Mouse (Mus musculus) limb, embryonic 10.5 days (tissue): ENCODE results near the gene Tmem208. TPM values are rescaled to one million over a fixed set of nuclear protein-coding genes. Genes with fewer than 3 reads are reported as not detected.

Experiments used
- DNase-seq: peaks from one replicate; pipeline ENCODE4 v3.0.0-alpha.2; 2017; ENCODE audit warnings: low spot score
- H3K27ac ChIP-seq: fragments of 300-500 bp; sonication (generic); 2 replicates; pipeline ENCODE4 v1.5.1; 2016; ENCODE audit warnings: mild to moderate bottlenecking
- H3K27me3 ChIP-seq: fragments of 300-500 bp; sonication (generic); 2 replicates; pipeline ENCODE4 v1.6.1; 2016; ENCODE audit warnings: low read depth, mild to moderate bottlenecking; ENCODE audit not compliant: poor library complexity, severe bottlenecking
- H3K36me3 ChIP-seq: fragments of 300-500 bp; sonication (generic); 2 replicates; pipeline ENCODE4 v1.6.1; 2016; ENCODE audit warnings: mild to moderate bottlenecking, moderate library complexity
- H3K4me1 ChIP-seq: fragments of 300-500 bp; sonication (generic); 2 replicates; pipeline ENCODE4 v1.6.1; 2016
- H3K4me3 ChIP-seq: fragments of 300-500 bp; sonication (generic); 2 replicates; pipeline ENCODE4 v1.5.1; 2016; ENCODE audit warnings: mild to moderate bottlenecking, moderate library complexity
- H3K9me3 ChIP-seq: fragments of 300-500 bp; sonication (generic); replicated peaks from 2 replicates; pipeline ENCODE4 v1.6.1; 2016; ENCODE audit warnings: mild to moderate bottlenecking
- WGBS: fragments of 180-500 bp; shearing (Covaris S2); methylation state at CpG from one replicate; pipeline ENCODE4 v1.1.7; 2016; 5-methylcytosine and 5-hydroxymethylcytosine counted together
- polyA plus RNA-seq: library from polyadenylated mRNA; unstranded; fragments of >200 nt; fragmentation: Nextera tagmentation; extraction: Ambion mirVana; gene quantifications from 2 replicates; pipeline ENCODE4 v1.2.1, GENCODE M21; 2016

Gene Tmem208
- polyA plus RNA-seq, 1 experiment from 2014 or later = 105 TPM

DNA sequence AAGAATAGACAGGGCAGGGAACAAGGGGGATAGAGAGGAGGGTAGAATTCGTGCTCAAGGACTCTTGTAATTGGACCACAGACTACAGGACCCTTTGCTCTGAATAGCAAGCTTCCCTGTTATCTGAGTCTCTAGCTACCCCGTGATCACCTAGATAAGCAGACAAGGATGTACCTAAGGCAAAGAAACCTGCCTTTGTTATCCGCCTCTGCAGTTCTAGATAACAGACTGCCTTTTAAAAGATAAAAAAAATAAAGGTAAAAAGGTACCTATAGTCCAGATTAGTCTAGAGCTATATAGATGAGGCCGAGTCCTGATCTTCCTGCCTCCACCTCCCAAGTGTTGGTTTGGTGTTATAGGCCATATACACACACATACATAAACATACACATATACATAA, 16.6 kb downstream of the Tmem208 start:
- DNase-seq = no peak
- H3K4me1 ChIP-seq = peaks cover 33% of the 10 kb centered on the region
- 82% methylated on average over 4 of the region's 4 CpGs for WGBS
- H3K27ac ChIP-seq = no peak overlapping the region
- H3K4me3 ChIP-seq = no peak overlapping the region
- H3K9me3 ChIP-seq = no peaks in the 10 kb centered on the region
- H3K27me3 ChIP-seq = no peaks in the 10 kb centered on the region
- peaks cover 14% of the 10 kb centered on the region for H3K36me3 ChIP-seq

GRCm38 (mm10) chr8:105343791-105344574, 17.8 kb downstream of the Tmem208 start:
- Histone ChIP-seq H3K36me3 (0 out of 2 replicates have a peak, but pooled peaks cover 4% of the 10 kb centered on the region), H3K4me3 (no peak overlapping the region), H3K4me1 (peaks cover 43% of the 10 kb centered on the region), H3K27ac (no peak overlapping the region), H3K27me3 (no peaks in the 10 kb centered on the region), H3K9me3 (no peaks in the 10 kb centered on the region)
- DNase-seq = no peak
- 82% methylated on average over 8 of the region's 8 CpGs for WGBS

- Histone ChIP-seq H3K36me3 (no peaks in the 10 kb centered on the region), H3K27me3 (0 out of 2 replicates have a peak, but pooled peaks cover 4% of the 10 kb centered on the region), H3K4me3 (no peak overlapping the region), H3K4me1 (peaks cover 53% of the 10 kb centered on the region), H3K9me3 (no peaks in the 10 kb centered on the region), H3K27ac (peak overlapping the region; percentile 88; the same call in 1 of the 2 replicates)
- DNase-seq = no peak
- WGBS = 67% methylated on average over 7 of the region's 7 CpGs
Measured at GRCm38 (mm10) chr8:105345061-105345975, 19.2 kb downstream of the Tmem208 start.

DNA sequence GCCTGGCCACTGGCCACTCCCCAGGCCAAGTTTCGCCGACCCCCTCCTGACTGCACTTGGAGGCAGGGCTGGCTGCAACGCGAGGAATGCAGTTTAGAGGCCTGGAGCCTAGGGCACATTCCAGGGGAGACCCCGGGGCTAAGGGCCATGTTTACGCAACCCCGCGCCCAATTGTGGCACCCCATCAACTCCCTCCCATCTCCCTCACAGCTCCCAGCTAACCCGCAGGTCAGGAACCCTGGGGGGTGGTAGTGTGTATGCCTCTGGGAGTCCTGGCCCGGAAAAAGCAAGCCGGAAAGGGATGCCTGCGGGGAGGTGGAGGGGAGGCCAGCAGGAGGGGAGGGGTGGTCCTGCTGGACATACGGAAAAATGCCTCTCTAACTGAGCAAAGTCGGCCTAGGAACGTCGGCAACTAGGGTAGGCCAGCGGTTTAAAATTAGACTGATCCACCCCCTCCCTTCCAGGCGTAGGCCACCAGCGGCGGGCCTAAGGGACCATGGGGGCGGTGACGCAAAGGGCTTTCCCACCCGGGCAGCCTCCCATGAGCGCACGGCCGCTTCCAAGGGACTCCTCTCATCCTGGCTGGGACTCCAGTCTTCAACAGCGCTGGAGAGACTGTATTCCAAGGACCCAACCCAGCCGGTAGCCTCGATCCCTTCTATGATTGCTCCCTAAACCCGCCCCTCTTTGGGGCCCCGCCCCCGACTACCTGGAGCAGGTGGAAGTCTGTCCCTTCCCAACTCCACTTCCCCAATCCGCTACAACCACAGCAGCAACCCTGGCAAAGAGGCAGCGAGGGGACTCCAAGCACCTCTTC, 20.7 kb downstream of the Tmem208 start:
- DNase-seq = peak; percentile 73
- H3K27me3 ChIP-seq = 0 out of 2 replicates have a peak, but pooled peaks cover 6% of the 10 kb centered on the region
- peak overlapping the region; percentile 74 for H3K4me3 ChIP-seq
- no peaks in the 10 kb centered on the region for H3K9me3 ChIP-seq
- peaks cover 50% of the 10 kb centered on the region for H3K4me1 ChIP-seq
- no peaks in the 10 kb centered on the region for H3K36me3 ChIP-seq
- under 1% methylated on average over 34 of the region's 34 CpGs for WGBS
- H3K27ac ChIP-seq = peak overlapping the region; percentile 88

DNA sequence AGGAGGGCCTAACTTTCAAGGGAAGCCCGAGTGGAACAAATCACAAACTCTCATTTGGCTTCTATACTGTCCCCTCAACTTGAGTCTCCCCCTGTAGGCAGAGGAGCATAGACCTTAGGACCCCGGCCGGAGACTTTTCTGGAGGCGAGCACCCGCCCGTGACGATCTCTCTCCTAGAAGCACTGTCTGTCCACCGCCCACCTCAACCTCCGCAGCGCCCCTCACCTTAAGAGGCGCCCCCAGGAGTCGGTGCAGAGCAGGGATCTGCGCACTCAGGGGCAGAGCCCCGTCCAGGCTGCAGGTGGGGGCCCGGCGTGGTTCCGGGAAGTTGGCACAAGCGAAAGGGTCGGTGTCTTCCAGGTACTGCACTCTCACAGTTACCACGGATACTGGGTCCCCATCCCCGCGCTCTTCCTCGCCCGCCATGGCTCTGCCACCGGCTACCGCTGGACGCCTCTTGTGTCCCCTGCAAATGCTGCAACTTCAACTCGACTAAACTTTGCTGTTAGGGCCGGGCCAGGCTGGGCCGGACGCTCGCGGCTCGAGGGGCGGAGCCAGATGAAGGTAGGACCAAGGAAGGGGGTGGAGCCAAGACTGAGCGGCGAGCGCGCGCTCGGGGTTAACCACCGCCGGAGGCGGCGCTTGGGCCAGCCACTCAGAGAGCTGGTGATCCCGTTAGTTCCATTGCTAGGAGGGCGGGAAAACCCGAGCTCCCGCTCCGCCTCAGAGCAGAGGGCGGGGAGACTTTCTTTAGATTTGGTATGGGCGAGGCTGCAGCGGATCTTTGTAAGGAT, 21.5 kb downstream of the Tmem208 start, which contains the start of gene Fhod1:
Gene Fhod1 (minus strand): TSS at position 526 of the 794 bp plus-strand sequence.
- Histone ChIP-seq H3K36me3 (no peaks in the 10 kb centered on the region), H3K4me3 (peak within 1 kb of the TSS; percentile 74), H3K9me3 (no peaks in the 10 kb centered on the region), H3K27ac (peak within 1 kb of the TSS; percentile 88), H3K4me1 (peaks cover 50% of the 10 kb centered on the region), H3K27me3 (0 out of 2 replicates have a peak, but pooled peaks cover 6% of the 10 kb centered on the region)
- 0% methylated on average over 53 of the region's 53 CpGs for WGBS
- peak; percentile 94 for DNase-seq

DNA sequence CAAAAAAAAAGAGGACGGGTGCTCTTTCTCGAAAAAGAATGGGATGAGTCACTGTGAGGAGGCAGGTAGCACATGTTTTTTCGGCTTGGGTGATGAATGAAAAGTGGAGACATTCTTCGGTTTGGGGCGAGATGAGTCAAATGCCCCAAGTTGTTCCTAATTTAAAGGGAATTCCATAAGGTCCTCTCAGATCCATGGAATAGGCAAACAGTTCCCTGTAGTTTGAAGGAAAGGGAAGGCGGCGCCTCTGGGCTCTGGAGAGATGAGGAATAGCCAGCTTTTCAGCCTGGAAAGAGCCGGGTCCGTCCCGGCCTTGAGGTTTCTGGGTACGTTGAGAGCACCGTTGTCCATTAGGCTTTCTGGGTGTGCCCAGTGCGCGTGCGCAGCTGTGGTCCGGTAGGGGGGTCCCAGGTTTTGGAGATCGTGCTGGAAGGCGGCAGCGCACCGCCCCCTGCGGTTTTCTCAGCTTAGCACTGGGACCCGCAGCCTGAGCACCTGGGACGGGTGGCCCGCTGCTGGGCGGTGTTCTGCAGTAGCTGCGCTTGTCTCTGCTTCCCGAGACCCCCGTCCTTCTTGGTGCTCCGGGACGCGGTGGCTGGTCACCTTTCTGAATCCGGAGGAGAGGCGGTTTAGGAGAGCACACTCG, 22.4 kb downstream of the Tmem208 start, which contains the start of gene Slc9a5:
Gene Slc9a5 (plus strand): TSS at position 394 of the 646 bp plus-strand sequence.
- Histone ChIP-seq H3K36me3 (peaks cover 3% of the 10 kb centered on the region; the same call in 1 of the 2 replicates), H3K9me3 (no peaks in the 10 kb centered on the region), H3K4me1 (peaks cover 51% of the 10 kb centered on the region), H3K27ac (peak within 1 kb of the TSS; percentile 88), H3K4me3 (peak within 1 kb of the TSS; percentile 74), H3K27me3 (0 out of 2 replicates have a peak, but pooled peaks cover 6% of the 10 kb centered on the region)
- WGBS = under 1% methylated on average over 34 of the region's 34 CpGs
- DNase-seq = peak; percentile 89

DNA sequence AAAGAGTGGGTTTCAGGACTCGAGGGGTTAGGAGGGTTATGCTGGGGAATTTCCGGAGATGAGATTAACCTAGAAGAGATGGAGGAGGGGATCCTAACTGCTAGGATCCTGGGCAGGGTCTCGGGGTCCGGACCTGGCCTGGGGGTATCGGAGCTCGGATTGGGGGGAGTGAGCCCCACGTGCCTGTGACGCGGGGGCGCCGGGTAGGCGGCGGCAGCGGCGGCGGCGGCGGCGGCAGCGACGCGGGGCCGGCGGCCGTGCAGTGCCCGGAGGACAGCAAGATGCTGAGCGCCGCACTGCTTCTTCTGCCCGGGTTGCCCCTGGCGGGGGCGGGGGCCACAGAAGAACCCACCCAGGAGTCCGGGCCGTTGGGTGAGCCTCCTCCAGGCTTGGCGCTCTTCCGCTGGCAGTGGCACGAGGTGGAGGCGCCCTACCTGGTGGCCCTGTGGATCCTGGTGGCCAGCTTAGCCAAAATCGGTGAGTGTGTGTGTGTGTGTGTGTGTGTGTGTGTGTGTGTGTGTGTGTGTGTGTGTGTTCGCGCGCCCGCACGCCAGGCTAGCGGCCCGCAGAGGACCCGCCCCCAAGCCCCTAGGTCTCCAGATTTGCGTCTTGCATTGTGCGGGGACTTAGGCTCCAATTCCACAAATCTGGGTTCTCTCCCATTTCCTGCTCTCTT, 23.1 kb downstream of the Tmem208 start:
- 0 out of 2 replicates have a peak, but pooled peaks cover 6% of the 10 kb centered on the region for H3K27me3 ChIP-seq
- peaks cover 7% of the 10 kb centered on the region for H3K36me3 ChIP-seq
- peak overlapping the region; percentile 74 for H3K4me3 ChIP-seq
- H3K4me1 ChIP-seq = peaks cover 54% of the 10 kb centered on the region
- DNase-seq = peak; percentile 75
- WGBS = under 1% methylated on average over 48 of the region's 48 CpGs
- peak overlapping the region; percentile 88 for H3K27ac ChIP-seq
- H3K9me3 ChIP-seq = no peaks in the 10 kb centered on the region

GRCm38 (mm10) chr8:105350186-105350585, 24.0 kb downstream of the Tmem208 start:
- Histone ChIP-seq H3K27ac (no peak overlapping the region), H3K9me3 (no peaks in the 10 kb centered on the region), H3K27me3 (0 out of 2 replicates have a peak, but pooled peaks cover 6% of the 10 kb centered on the region), H3K4me3 (peak overlapping the region; percentile 74), H3K36me3 (peaks cover 7% of the 10 kb centered on the region), H3K4me1 (peaks cover 63% of the 10 kb centered on the region)
- 48% methylated on average over 7 of the region's 7 CpGs for WGBS
- no peak for DNase-seq

DNA sequence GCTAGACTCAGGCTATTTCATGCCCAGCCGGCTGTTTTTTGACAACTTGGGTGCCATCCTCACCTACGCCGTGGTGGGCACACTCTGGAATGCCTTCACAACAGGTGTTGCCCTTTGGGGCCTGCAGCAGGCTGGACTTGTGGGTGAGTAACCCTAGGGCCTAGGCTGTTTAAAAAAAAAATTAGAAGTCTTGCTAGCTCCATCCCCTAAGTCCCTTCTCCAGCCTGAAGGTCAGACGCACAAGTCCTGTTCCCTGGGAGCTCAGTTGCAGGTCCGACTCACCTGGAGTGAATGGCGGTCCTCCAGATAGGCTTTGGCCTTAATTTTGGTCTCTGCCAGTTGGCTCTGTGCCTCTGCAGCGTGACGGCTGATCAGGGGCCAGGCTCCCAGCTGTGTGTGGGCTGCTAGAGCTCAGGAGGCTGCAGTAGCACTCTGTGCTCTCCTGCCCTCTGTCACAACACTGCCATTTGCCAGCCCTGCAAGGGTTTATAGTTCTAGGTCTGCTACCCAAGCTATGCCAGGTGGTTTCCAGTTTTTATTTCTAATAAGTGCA, 27.5 kb downstream of the Tmem208 start:
- no peak for DNase-seq
- Histone ChIP-seq H3K36me3 (peaks cover 38% of the 10 kb centered on the region), H3K27ac (0 out of 2 replicates have a peak overlapping the region, but pooled peaks have one; percentile 20), H3K4me3 (no peak overlapping the region), H3K4me1 (peaks cover 53% of the 10 kb centered on the region), H3K9me3 (no peaks in the 10 kb centered on the region), H3K27me3 (0 out of 2 replicates have a peak, but pooled peaks cover 6% of the 10 kb centered on the region)
- 81% methylated on average over 8 of the region's 8 CpGs for WGBS

DNA sequence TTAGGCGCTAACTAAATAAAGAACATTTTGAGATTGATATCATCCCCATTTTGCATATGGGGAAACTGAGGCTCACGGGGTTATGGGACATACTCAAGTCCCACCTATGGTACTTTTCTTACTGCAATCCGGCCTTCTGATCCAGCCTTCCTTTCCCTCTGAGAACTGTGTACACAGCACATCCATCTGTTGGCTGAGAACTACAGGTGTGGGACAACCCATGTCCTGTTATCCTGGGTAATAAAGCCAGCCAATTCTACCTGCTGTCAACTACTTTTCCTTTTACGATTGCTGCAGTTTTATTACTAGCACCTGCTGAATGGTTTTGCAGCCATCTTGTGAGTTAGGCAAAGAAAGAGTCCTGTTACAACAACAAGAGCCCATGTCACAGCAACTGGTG, 28.4 kb downstream of the Tmem208 start:
- Histone ChIP-seq H3K36me3 (peaks cover 45% of the 10 kb centered on the region), H3K27ac (peak overlapping the region; percentile 61; the same call in 1 of the 2 replicates), H3K9me3 (no peaks in the 10 kb centered on the region), H3K4me1 (peaks cover 53% of the 10 kb centered on the region), H3K4me3 (no peak overlapping the region), H3K27me3 (0 out of 2 replicates have a peak, but pooled peaks cover 6% of the 10 kb centered on the region)
- WGBS = 82% methylated on average over 4 of the region's 4 CpGs
- DNase-seq = no peak
